In the genomic region with DNA sequence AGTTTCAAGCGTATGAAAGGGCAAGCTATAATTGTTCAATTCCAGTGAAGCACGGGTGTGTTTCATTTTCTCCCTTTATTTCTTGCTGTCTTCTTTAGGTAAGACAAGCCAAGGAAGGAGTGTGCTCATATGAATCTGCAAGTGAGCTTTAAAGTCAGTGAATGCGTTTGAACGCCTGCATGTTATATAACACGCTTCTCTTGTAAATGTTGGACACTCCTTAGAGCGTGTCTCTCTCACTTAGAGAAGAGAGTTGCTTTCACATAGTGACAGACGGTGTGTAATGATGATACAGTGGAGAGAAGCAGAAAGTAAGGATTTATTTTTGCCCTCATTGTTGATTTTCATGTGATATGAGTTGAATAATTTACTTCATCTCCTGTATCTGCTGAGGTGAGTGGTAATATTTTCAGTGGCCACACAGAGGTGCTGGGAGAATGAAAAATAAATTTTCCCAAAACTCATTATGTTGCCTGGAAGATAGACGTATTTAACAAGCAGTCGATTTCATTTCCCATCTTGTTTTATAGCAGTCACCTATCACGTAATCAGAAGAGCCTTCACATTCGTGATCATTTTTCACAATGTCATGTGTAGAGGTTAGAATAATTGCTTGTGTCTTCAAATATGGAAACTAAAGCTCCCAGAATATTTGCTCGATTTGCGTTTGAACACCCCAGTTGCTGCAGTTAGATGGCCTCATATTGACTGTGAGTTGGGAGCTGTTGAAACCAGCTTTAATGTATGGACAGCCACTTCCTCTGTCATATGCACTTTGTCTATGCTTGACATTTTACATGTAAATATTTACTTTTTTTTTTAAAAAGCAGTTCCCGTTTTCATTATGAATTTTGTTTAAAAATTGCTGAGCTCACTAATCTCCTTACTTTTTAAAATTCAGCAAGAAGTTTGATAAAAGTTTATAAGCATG, we compare ENCODE assay signal across 11 mouse cellular contexts.
DNase-seq lines count a peak whose midpoint lies in the region; ATAC-seq and TF ChIP-seq lines count a peak whose summit lies in the region.
"Had no signal": no experiment of that assay in that cellular context is flagged by ENCODE, and none has a peak within 500 bp of the region (broad histone marks: within the 10 kb centered on the region; RNA-seq: fewer than 3 reads in every experiment).

No protein-coding gene starts in this region.

- no peaks in the 10 kb centered on the region for H3K36me3 ChIP-seq in intestine, embryonic 14.5 days (ENCODE audit: control insufficient read depth, insufficient read depth, low read length)
- no peaks in the 10 kb centered on the region for H3K36me3 ChIP-seq in intestine, embryonic 15.5 days
- no peaks in the 10 kb centered on the region for H3K36me3 ChIP-seq in lung, embryonic 14.5 days (ENCODE audit: insufficient read depth)
- H3K36me3 ChIP-seq in embryonic facial prominence, embryonic 14.5 days (ENCODE audit: control insufficient read depth, insufficient read depth, low read length): no peaks in the 10 kb centered on the region
- H3K36me3 ChIP-seq in small intestine, adult 2 months (ENCODE audit: control insufficient read depth, insufficient read depth, low read length): no peaks in the 10 kb centered on the region
- H3K36me3 ChIP-seq in forebrain, embryonic 12.5 days (replicated peaks): no peaks in the 10 kb centered on the region; the same call in 1 of the 2 replicates
- H3K36me3 ChIP-seq: liver, embryonic 15.5 days had no signal

- H3K4me1 ChIP-seq in intestine, embryonic 14.5 days (replicated peaks; ENCODE audit: control insufficient read depth, insufficient read depth, low read length): peaks cover 11% of the 10 kb centered on the region
- peaks cover 7% of the 10 kb centered on the region; the same call in 1 of the 2 replicates for H3K4me1 ChIP-seq in intestine, embryonic 15.5 days (replicated peaks)
- H3K4me1 ChIP-seq in lung, embryonic 14.5 days (ENCODE audit: insufficient read depth): peaks cover 13% of the 10 kb centered on the region
- peaks cover 2% of the 10 kb centered on the region for H3K4me1 ChIP-seq in lung, adult 2 months (ENCODE audit: control insufficient read depth, insufficient read depth, low read length)
- H3K4me1 ChIP-seq in embryonic facial prominence, embryonic 14.5 days (ENCODE audit: control insufficient read depth, insufficient read depth, low read length): peaks cover 11% of the 10 kb centered on the region
- peaks cover 4% of the 10 kb centered on the region; the same call in 1 of the 2 replicates for H3K4me1 ChIP-seq in small intestine, adult 2 months (ENCODE audit: control insufficient read depth, insufficient read depth, insufficient read length, low read length)
- peaks cover 13% of the 10 kb centered on the region for H3K4me1 ChIP-seq in forebrain, embryonic 12.5 days
- H3K4me1 ChIP-seq: liver, embryonic 15.5 days had no signal

- H3K9me3 ChIP-seq in intestine, embryonic 14.5 days (ENCODE audit: control insufficient read depth, low read length): no peaks in the 10 kb centered on the region
- H3K9me3 ChIP-seq in intestine, embryonic 15.5 days: no peaks in the 10 kb centered on the region
- no peaks in the 10 kb centered on the region; the same call in 1 of the 2 replicates for H3K9me3 ChIP-seq in lung, embryonic 14.5 days (ENCODE audit: low read depth, low read length)
- H3K9me3 ChIP-seq in embryonic facial prominence, embryonic 14.5 days (ENCODE audit: control insufficient read depth, low read length): no peaks in the 10 kb centered on the region
- no peaks in the 10 kb centered on the region for H3K9me3 ChIP-seq in forebrain, embryonic 12.5 days
- H3K9me3 ChIP-seq: liver, embryonic 15.5 days had no signal

- H3K27ac ChIP-seq in intestine, embryonic 14.5 days (ENCODE audit: low read depth): no peak overlapping the region
- no peak overlapping the region; the same call in 1 of the 2 replicates for H3K27ac ChIP-seq in intestine, embryonic 15.5 days
- peak overlapping the region; percentile 79 for H3K27ac ChIP-seq in lung, embryonic 14.5 days (ENCODE audit: low read depth)
- peak overlapping the region; percentile 50 for H3K27ac ChIP-seq in embryonic facial prominence, embryonic 14.5 days (replicated peaks; ENCODE audit: low read depth, low read length)
- peak overlapping the region; percentile 68 for H3K27ac ChIP-seq in small intestine, adult 2 months (ENCODE audit: insufficient read depth, low read depth, low read length)
- no peak overlapping the region for H3K27ac ChIP-seq in forebrain, embryonic 12.5 days
- H3K27ac ChIP-seq: liver, embryonic 15.5 days had no signal

- DNase-seq in intestine, embryonic 14.5 days (ENCODE audit: low spot score): no peak
- DNase-seq in lung, embryonic 14.5 days: peak; percentile 88
- DNase-seq in lung, adult 2 months: no peak
- peak; percentile 24 for DNase-seq in embryonic facial prominence, embryonic 14.5 days (ENCODE audit: low spot score)
- no peak for DNase-seq in cerebellum, adult 9-10 months
- DNase-seq: cerebellum, adult 2 months; heart, postnatal 14 days had no signal

- 56% methylated on average over 14 of the region's 14 CpGs for WGBS in intestine, embryonic 14.5 days
- 53% methylated on average over 14 of the region's 14 CpGs for WGBS in intestine, embryonic 15.5 days
- WGBS in lung, embryonic 14.5 days: 26% methylated on average over 14 of the region's 14 CpGs
- WGBS in lung, adult 2 months: 48% methylated on average over 14 of the region's 14 CpGs
- 63% methylated on average over 14 of the region's 14 CpGs for WGBS in embryonic facial prominence, embryonic 14.5 days
- WGBS in small intestine, adult 2 months: 49% methylated on average over 14 of the region's 14 CpGs
- WGBS in forebrain, embryonic 12.5 days: 81% methylated on average over 14 of the region's 14 CpGs

- TF ChIP-seq POLR2A in lung, adult 2 months (IDR thresholded peaks at IDR 0.05; ENCODE audit: borderline replicate concordance, extremely low read depth, low read depth, low read length): no peak
- no peak for TF ChIP-seq POLR2A in small intestine, adult 2 months (IDR thresholded peaks at IDR 0.05; ENCODE audit: low read depth, low read length)

- H3K9ac ChIP-seq in intestine, embryonic 14.5 days (ENCODE audit: low read length): no peak overlapping the region
- no peak overlapping the region for H3K9ac ChIP-seq in intestine, embryonic 15.5 days
- H3K9ac ChIP-seq in lung, embryonic 14.5 days: no peak overlapping the region
- H3K9ac ChIP-seq in embryonic facial prominence, embryonic 14.5 days (ENCODE audit: low read depth, low read length): no peak overlapping the region
- H3K9ac ChIP-seq in forebrain, embryonic 12.5 days: no peak overlapping the region
- H3K9ac ChIP-seq: liver, embryonic 15.5 days had no signal

- H3K4me2 ChIP-seq in intestine, embryonic 14.5 days (ENCODE audit: low read length): 0 out of 2 replicates have a peak overlapping the region, but pooled peaks have one; percentile 1
- no peak overlapping the region for H3K4me2 ChIP-seq in intestine, embryonic 15.5 days (replicated peaks)
- no peak overlapping the region for H3K4me2 ChIP-seq in lung, embryonic 14.5 days
- H3K4me2 ChIP-seq in embryonic facial prominence, embryonic 14.5 days (ENCODE audit: low read depth, low read length): no peak overlapping the region
- H3K4me2 ChIP-seq in forebrain, embryonic 12.5 days: no peak overlapping the region
- H3K4me2 ChIP-seq: liver, embryonic 15.5 days had no signal

- H3K4me3 ChIP-seq in intestine, embryonic 14.5 days (ENCODE audit: low read depth, low read length): no peak overlapping the region
- no peak overlapping the region for H3K4me3 ChIP-seq in intestine, embryonic 15.5 days (replicated peaks)
- no peak overlapping the region for H3K4me3 ChIP-seq in lung, embryonic 14.5 days (ENCODE audit: low read depth, low read length)
- H3K4me3 ChIP-seq in lung, adult 2 months (replicated peaks; ENCODE audit: extremely low read depth, low read depth, low read length): no peak overlapping the region
- no peak overlapping the region for H3K4me3 ChIP-seq in embryonic facial prominence, embryonic 14.5 days (ENCODE audit: low read depth, low read length)
- no peak overlapping the region for H3K4me3 ChIP-seq in small intestine, adult 2 months (ENCODE audit: low read depth, low read length)
- H3K4me3 ChIP-seq in forebrain, embryonic 12.5 days (replicated peaks): no peak overlapping the region
- H3K4me3 ChIP-seq: liver, embryonic 15.5 days had no signal

- TF ChIP-seq CTCF in lung, embryonic 14.5 days (IDR thresholded peaks at IDR 0.05; ENCODE audit: low read depth): peak; percentile 31
- no peak for TF ChIP-seq CTCF in lung, adult 2 months (IDR thresholded peaks at IDR 0.05; ENCODE audit: insufficient read depth, low read length)
- no peak for TF ChIP-seq CTCF in small intestine, adult 2 months (IDR thresholded peaks at IDR 0.05; ENCODE audit: extremely low read depth, insufficient read length, insufficient replicate concordance, low read depth, low read length)

- no peak for ATAC-seq in intestine, embryonic 14.5 days (replicated peaks; ENCODE audit: low FRiP score, low TSS enrichment, low read depth)
- ATAC-seq in intestine, embryonic 15.5 days: no peak
- peak; percentile 94 for ATAC-seq in lung, embryonic 14.5 days (ENCODE audit: insufficient read depth)
- ATAC-seq in embryonic facial prominence, embryonic 14.5 days (ENCODE audit: low read depth): peak; percentile 38; the same call in 1 of the 2 replicates
- ATAC-seq in forebrain, embryonic 12.5 days (ENCODE audit: low FRiP score): no peak

- no peaks in the 10 kb centered on the region for H3K27me3 ChIP-seq in intestine, embryonic 14.5 days (replicated peaks; ENCODE audit: control insufficient read depth, insufficient read depth, low read length)
- H3K27me3 ChIP-seq in intestine, embryonic 15.5 days (replicated peaks): no peaks in the 10 kb centered on the region
- no peaks in the 10 kb centered on the region for H3K27me3 ChIP-seq in lung, embryonic 14.5 days (ENCODE audit: insufficient read depth, low read length)
- no peaks in the 10 kb centered on the region for H3K27me3 ChIP-seq in embryonic facial prominence, embryonic 14.5 days (replicated peaks; ENCODE audit: control insufficient read depth, insufficient read depth, low read length)
- no peaks in the 10 kb centered on the region for H3K27me3 ChIP-seq in small intestine, adult 2 months (ENCODE audit: control insufficient read depth, insufficient read depth, low read length)
- no peaks in the 10 kb centered on the region for H3K27me3 ChIP-seq in forebrain, embryonic 12.5 days
- H3K27me3 ChIP-seq: liver, embryonic 15.5 days had no signal

Comparison
In these comparisons a context has a peak if more than half of its experiments do, and no peak if none do; other contexts are left out.
1. DNase-seq: peak in lung, embryonic 14.5 days (single experiment) and embryonic facial prominence, embryonic 14.5 days (single experiment); none in intestine, embryonic 14.5 days (single experiment), lung, adult 2 months (single experiment) and cerebellum, adult 9-10 months (single experiment).
2. ATAC-seq: peak in lung, embryonic 14.5 days (single experiment) and embryonic facial prominence, embryonic 14.5 days (single experiment); none in intestine, embryonic 14.5 days (single experiment), intestine, embryonic 15.5 days (single experiment) and forebrain, embryonic 12.5 days (single experiment).
3. H3K27ac ChIP-seq: peak in lung, embryonic 14.5 days (single experiment), embryonic facial prominence, embryonic 14.5 days (single experiment) and small intestine, adult 2 months (single experiment); none in intestine, embryonic 14.5 days (single experiment), intestine, embryonic 15.5 days (single experiment) and forebrain, embryonic 12.5 days (single experiment).